Mouse (Mus musculus) MEL (cell line): Measurements from ENCODE around the gene Alpk1.

Experiments used
- CTCF ChIP-seq, 3 experiments: IDR thresholded peaks in 2 of 3; conservative IDR thresholded peaks in 1 of 3; 2 replicates each; pipeline ENCODE4 v1.5.1; 2011 to 2012; ENCODE audit warnings: low read length in 3 of 3, low read depth in 2 of 3, mild to moderate bottlenecking in 2 of 3, improper control_type of control experiment in 1 of 3, inconsistent platforms in 1 of 3, mixed read lengths in 1 of 3, moderate library complexity in 1 of 3; ENCODE audit not compliant: control insufficient read depth in 1 of 3, insufficient read depth in 1 of 3, poor library complexity in 1 of 3, severe bottlenecking in 1 of 3
- USF2 ChIP-seq, 2 experiments: IDR thresholded peaks; 2 replicates each; pipeline ENCODE4 v1.6.1; 2011 to 2012; ENCODE audit warnings: improper control_type of control experiment in 2 of 2, low read length in 2 of 2, borderline replicate concordance in 1 of 2, inconsistent platforms in 1 of 2, low read depth in 1 of 2, mild to moderate bottlenecking in 1 of 2; ENCODE audit not compliant: insufficient read depth in 1 of 2

- TF ChIP-seq USF2 (IDR thresholded peaks at IDR 0.05; ENCODE audit: borderline replicate concordance in 1 of 2, insufficient read depth in 1 of 2, low read depth in 1 of 2, low read length in 2 of 2) (no peak), CTCF (IDR thresholded peaks at IDR 0.05 in 2 of 3, conservative IDR thresholded peaks at IDR 0.05 in 1 of 3; ENCODE audit: control insufficient read depth in 1 of 3, insufficient read depth in 1 of 3, low read depth in 2 of 3, low read length in 3 of 3, poor library complexity in 1 of 3, severe bottlenecking in 1 of 3) (no peak)
Measured at GRCm38 (mm10) chr3:127716759-127717158, 63.6 kb downstream of the Alpk1 start.
